Mouse (Mus musculus) C2C12 (cell line): ENCODE data around the gene Grm4.

Source experiments
- CTCF ChIP-seq: IDR thresholded peaks from one replicate; pipeline ENCODE4 v1.5.1; 2011; ENCODE audit not compliant: control insufficient read depth, insufficient read depth, insufficient read length
- MYOD1 ChIP-seq: IDR thresholded peaks from one replicate; pipeline ENCODE4 v1.6.1; 2011; ENCODE audit warnings: low read depth; ENCODE audit not compliant: control insufficient read depth, insufficient read length

GRCm38 (mm10) chr17:27521303-27521702 is at the start of gene Grm4:
- no peak for TF ChIP-seq MYOD1
- TF ChIP-seq CTCF, result no peak
